In genomic region chr19:3951461-3951860, GRCm38 (mm10) we compare ENCODE assay signal across 26 mouse cellular contexts. TPM values are rescaled to one million over a fixed set of nuclear protein-coding genes. Genes with fewer than 3 reads are reported as not detected.
"Had no signal": no experiment of that assay in that cellular context is flagged by ENCODE, and none has a peak within 500 bp of the region (broad histone marks: within the 10 kb centered on the region; RNA-seq: fewer than 3 reads in every experiment).

No protein-coding gene starts in this region.

- H3K27ac ChIP-seq: layer of hippocampus, adult 2 months; left cerebral cortex, adult 2 months; liver, embryonic 13.5 days; midbrain, embryonic 12.5 days; midbrain, embryonic 15.5 days; neural tube, embryonic 12.5 days; neural tube, embryonic 15.5 days had no signal

- H3K4me3 ChIP-seq: layer of hippocampus, adult 2 months; left cerebral cortex, adult 2 months; liver, embryonic 13.5 days; midbrain, embryonic 12.5 days; midbrain, embryonic 15.5 days; neural tube, embryonic 12.5 days; neural tube, embryonic 15.5 days had no signal

- ATAC-seq: intestine, postnatal 0 days; midbrain, embryonic 15.5 days had no signal

- H3K4me1 ChIP-seq: midbrain, embryonic 12.5 days; midbrain, embryonic 15.5 days; neural tube, embryonic 12.5 days; neural tube, embryonic 15.5 days had no signal

- H3K9ac ChIP-seq: liver, embryonic 13.5 days; midbrain, embryonic 12.5 days; midbrain, embryonic 15.5 days; neural tube, embryonic 12.5 days; neural tube, embryonic 15.5 days had no signal

- H3K27me3 ChIP-seq: midbrain, embryonic 12.5 days; midbrain, embryonic 15.5 days; neural tube, embryonic 12.5 days; neural tube, embryonic 15.5 days had no signal

- H3K9me3 ChIP-seq: liver, embryonic 13.5 days; midbrain, embryonic 12.5 days; midbrain, embryonic 15.5 days; neural tube, embryonic 12.5 days; neural tube, embryonic 15.5 days had no signal

- H3K36me3 ChIP-seq: liver, embryonic 13.5 days; midbrain, embryonic 12.5 days; midbrain, embryonic 15.5 days; neural tube, embryonic 12.5 days; neural tube, embryonic 15.5 days had no signal

- DNase-seq: kidney, adult 2 months; kidney, postnatal 10 days; kidney, postnatal 36 days; layer of hippocampus, adult 9-11 months; layer of hippocampus, postnatal 36 days; liver, embryonic 13.5 days; lung, adult 2 months; lung, postnatal 10 days; retina, postnatal 1 day; right cerebral cortex, postnatal 25 days; spleen, adult 18-20 months; thymus, adult 18-20 months; thymus, postnatal 14 days; thymus, postnatal 4 days had no signal

RNA-seq across cellular contexts. Expression of gene Aldh3b3, which starts 7.0 kb away (rescaled TPM):
- total RNA-seq: layer of hippocampus, adult 2 months; layer of hippocampus, postnatal 36 days; left cerebral cortex, postnatal 10 days had no signal
- polyA plus RNA-seq: intestine, embryonic 14.5 days; intestine, postnatal 0 days; kidney, embryonic 14.5 days; limb, embryonic 11.5 days; liver, embryonic 13.5 days; midbrain, embryonic 12.5 days; midbrain, embryonic 15.5 days; neural tube, embryonic 12.5 days; neural tube, embryonic 15.5 days had no signal

RNA-seq across cellular contexts. Expression of gene Aldh3b2, which starts 20.7 kb away (rescaled TPM):
- total RNA-seq: liver, adult 2 months had no signal
